Mouse (Mus musculus) spleen, postnatal 36 days (tissue): Measurements from ENCODE around the gene Glis1.

Experiments used
- DNase-seq, 2 experiments: peaks; one replicate each; pipeline ENCODE4 v3.0.0; 2022; ENCODE audit warnings: low spot score in 2 of 2, mixed read lengths in 1 of 2

The Glis1 gene

GRCm38 (mm10) chr4:107452266-107453015, 18.1 kb downstream of the Glis1 start:
- DNase-seq: no peak

- DNase-seq: peak; percentile 68 to 78
Observed at GRCm38 (mm10) chr4:107453141-107453984, 19.0 kb downstream of the Glis1 start.

- peak in 1 of 2 experiments; percentile 19 for DNase-seq
Observed at GRCm38 (mm10) chr4:107457602-107458001, 23.2 kb downstream of the Glis1 start.

GRCm38 (mm10) chr4:107458907-107459306, 24.5 kb downstream of the Glis1 start:
- peak; percentile 41 to 61 for DNase-seq

- DNase-seq: no peak
Observed at GRCm38 (mm10) chr4:107459461-107459860, 25.1 kb downstream of the Glis1 start.

- DNase-seq: no peak
Observed at GRCm38 (mm10) chr4:107460468-107460867, 26.1 kb downstream of the Glis1 start.

- DNase-seq: no peak
Observed at GRCm38 (mm10) chr4:107467831-107468230, 33.4 kb downstream of the Glis1 start.

- no peak for DNase-seq
Observed at GRCm38 (mm10) chr4:107468264-107468663, 33.9 kb downstream of the Glis1 start.

GRCm38 (mm10) chr4:107468768-107469167, 34.4 kb downstream of the Glis1 start:
- no peak for DNase-seq

GRCm38 (mm10) chr4:107476266-107476665, 41.9 kb downstream of the Glis1 start:
- no peak for DNase-seq

GRCm38 (mm10) chr4:107479015-107479414, 44.6 kb downstream of the Glis1 start:
- DNase-seq: no peak

GRCm38 (mm10) chr4:107482541-107482940, 48.1 kb downstream of the Glis1 start:
- no peak for DNase-seq

- DNase-seq: no peak
Observed at GRCm38 (mm10) chr4:107483556-107484220, 49.3 kb downstream of the Glis1 start.

GRCm38 (mm10) chr4:107484221-107484575, 49.8 kb downstream of the Glis1 start:
- DNase-seq: no peak

GRCm38 (mm10) chr4:107485903-107486302, 51.5 kb downstream of the Glis1 start:
- DNase-seq: no peak

GRCm38 (mm10) chr4:107489121-107489840, 54.9 kb downstream of the Glis1 start:
- no peak for DNase-seq

GRCm38 (mm10) chr4:107492991-107493390, 58.6 kb downstream of the Glis1 start:
- no peak for DNase-seq

- no peak for DNase-seq
Observed at GRCm38 (mm10) chr4:107495751-107496430, 61.5 kb downstream of the Glis1 start.

GRCm38 (mm10) chr4:107497430-107497935, 63.1 kb downstream of the Glis1 start:
- no peak for DNase-seq

GRCm38 (mm10) chr4:107502601-107503051, 68.2 kb downstream of the Glis1 start:
- no peak for DNase-seq

- no peak for DNase-seq
Observed at GRCm38 (mm10) chr4:107514981-107515380, 80.6 kb downstream of the Glis1 start.
